Mouse (Mus musculus): Measurements from ENCODE around the gene Babam2. TPM values are rescaled to one million over a fixed set of nuclear protein-coding genes. Genes with fewer than 3 reads are reported as not detected.

The Babam2 gene
- polyA plus RNA-seq, 1 experiment = 92.8 TPM

GRCm38 (mm10) chr5:31715486-31716150 lies 18.1 kb downstream of the Babam2 start:
- TF ChIP-seq EP300 (IDR thresholded peaks at IDR 0.05; ENCODE audit: insufficient read depth, low read depth, low read length) (no peak), CTCF (IDR thresholded peaks at IDR 0.05; ENCODE audit: low read depth, low read length) (no peak), POLR2A (IDR thresholded peaks at IDR 0.05; ENCODE audit: insufficient read depth, low read length) (no peak)
- no peak overlapping the region for H3K4me3 ChIP-seq (ENCODE audit: low read depth, low read length)
- no peaks in the 10 kb centered on the region for H3K27me3 ChIP-seq (ENCODE audit: control insufficient read depth, insufficient read depth, low read length, poor library complexity, severe bottlenecking)
- H3K9ac ChIP-seq (ENCODE audit: low read depth, poor library complexity, severe bottlenecking) = no peak overlapping the region
- no peaks in the 10 kb centered on the region for H3K9me3 ChIP-seq (replicated peaks; ENCODE audit: control insufficient read depth, insufficient read depth, low read length, poor library complexity, severe bottlenecking)
- no peaks in the 10 kb centered on the region for H3K4me1 ChIP-seq (ENCODE audit: control insufficient read depth, insufficient read depth, low read length)
- no peaks in the 10 kb centered on the region for H3K36me3 ChIP-seq (ENCODE audit: control insufficient read depth, insufficient read depth, low read length, poor library complexity, severe bottlenecking)
- no peak overlapping the region for H3K27ac ChIP-seq (ENCODE audit: insufficient read depth, low read length)

DNA sequence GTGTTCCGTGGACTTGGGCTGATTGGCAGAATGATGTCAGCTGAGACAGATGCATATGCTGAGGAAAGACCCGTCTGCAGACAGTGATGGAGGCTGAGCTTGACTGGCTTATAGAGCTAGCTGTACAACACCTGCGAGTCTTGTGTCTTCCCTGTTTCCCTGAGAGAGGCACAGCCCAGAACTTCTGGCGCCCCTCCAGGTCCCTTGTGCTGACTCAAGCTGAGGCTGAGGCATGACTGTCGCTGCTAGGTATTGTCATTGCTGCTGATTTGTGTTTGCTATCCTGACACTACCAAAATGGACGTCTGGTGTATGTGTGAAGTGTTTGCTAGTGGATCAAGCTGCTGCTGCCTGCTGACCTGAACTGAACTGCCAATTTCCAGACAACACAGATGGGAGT lies 27.0 kb downstream of the Babam2 start:
- Histone ChIP-seq H3K27me3 (ENCODE audit: control insufficient read depth, insufficient read depth, low read length, poor library complexity, severe bottlenecking) (no peaks in the 10 kb centered on the region), H3K9me3 (replicated peaks; ENCODE audit: control insufficient read depth, insufficient read depth, low read length, poor library complexity, severe bottlenecking) (no peaks in the 10 kb centered on the region), H3K4me1 (ENCODE audit: control insufficient read depth, insufficient read depth, low read length) (no peaks in the 10 kb centered on the region), H3K27ac (ENCODE audit: insufficient read depth, low read length) (no peak overlapping the region), H3K4me3 (ENCODE audit: low read depth, low read length) (no peak overlapping the region), H3K36me3 (ENCODE audit: control insufficient read depth, insufficient read depth, low read length, poor library complexity, severe bottlenecking) (no peaks in the 10 kb centered on the region), H3K9ac (ENCODE audit: low read depth, poor library complexity, severe bottlenecking) (no peak overlapping the region)
- no peak for TF ChIP-seq EP300 (IDR thresholded peaks at IDR 0.05; ENCODE audit: insufficient read depth, low read depth, low read length)
- TF ChIP-seq CTCF (IDR thresholded peaks at IDR 0.05; ENCODE audit: low read depth, low read length) = no peak
- no peak for TF ChIP-seq POLR2A (IDR thresholded peaks at IDR 0.05; ENCODE audit: insufficient read depth, low read length)

GRCm38 (mm10) chr5:31725885-31726284 lies 28.4 kb downstream of the Babam2 start:
- Histone ChIP-seq H3K36me3 (ENCODE audit: control insufficient read depth, insufficient read depth, low read length, poor library complexity, severe bottlenecking) (no peaks in the 10 kb centered on the region), H3K4me3 (ENCODE audit: low read depth, low read length) (no peak overlapping the region), H3K27ac (ENCODE audit: insufficient read depth, low read length) (no peak overlapping the region), H3K9me3 (replicated peaks; ENCODE audit: control insufficient read depth, insufficient read depth, low read length, poor library complexity, severe bottlenecking) (no peaks in the 10 kb centered on the region), H3K27me3 (ENCODE audit: control insufficient read depth, insufficient read depth, low read length, poor library complexity, severe bottlenecking) (no peaks in the 10 kb centered on the region), H3K9ac (ENCODE audit: low read depth, poor library complexity, severe bottlenecking) (no peak overlapping the region), H3K4me1 (ENCODE audit: control insufficient read depth, insufficient read depth, low read length) (no peaks in the 10 kb centered on the region)
- TF ChIP-seq EP300 (IDR thresholded peaks at IDR 0.05; ENCODE audit: insufficient read depth, low read depth, low read length) (no peak), CTCF (IDR thresholded peaks at IDR 0.05; ENCODE audit: low read depth, low read length) (no peak), POLR2A (IDR thresholded peaks at IDR 0.05; ENCODE audit: insufficient read depth, low read length) (no peak)

DNA sequence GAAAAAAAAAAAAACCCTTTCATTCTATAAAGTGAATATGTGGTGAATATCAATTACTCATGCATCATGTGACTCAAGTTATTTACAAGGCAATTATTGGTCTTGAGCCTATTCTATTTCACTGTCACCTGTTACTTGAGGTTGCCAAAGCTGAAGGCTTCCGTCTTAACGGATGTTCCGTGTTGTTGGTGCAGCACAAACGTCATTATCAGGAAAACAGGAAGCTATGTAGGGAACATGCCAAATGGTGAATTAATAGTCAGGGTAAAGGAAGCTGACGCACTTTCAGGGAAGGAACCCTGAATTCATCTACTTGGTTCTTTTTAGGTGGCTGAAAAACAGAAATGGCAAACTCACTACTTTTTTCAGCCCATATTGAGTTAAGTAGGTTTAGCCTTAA lies 30.0 kb downstream of the Babam2 start:
- no peak overlapping the region for H3K9ac ChIP-seq (ENCODE audit: low read depth, poor library complexity, severe bottlenecking)
- H3K27me3 ChIP-seq (ENCODE audit: control insufficient read depth, insufficient read depth, low read length, poor library complexity, severe bottlenecking) = no peaks in the 10 kb centered on the region
- TF ChIP-seq EP300 (IDR thresholded peaks at IDR 0.05; ENCODE audit: insufficient read depth, low read depth, low read length) (no peak), POLR2A (IDR thresholded peaks at IDR 0.05; ENCODE audit: insufficient read depth, low read length) (no peak), CTCF (IDR thresholded peaks at IDR 0.05; ENCODE audit: low read depth, low read length) (no peak)
- H3K4me1 ChIP-seq (ENCODE audit: control insufficient read depth, insufficient read depth, low read length) = no peaks in the 10 kb centered on the region
- H3K9me3 ChIP-seq (replicated peaks; ENCODE audit: control insufficient read depth, insufficient read depth, low read length, poor library complexity, severe bottlenecking) = no peaks in the 10 kb centered on the region
- H3K4me3 ChIP-seq (ENCODE audit: low read depth, low read length) = no peak overlapping the region
- H3K27ac ChIP-seq (ENCODE audit: insufficient read depth, low read length) = no peak overlapping the region
- H3K36me3 ChIP-seq (ENCODE audit: control insufficient read depth, insufficient read depth, low read length, poor library complexity, severe bottlenecking) = no peaks in the 10 kb centered on the region

GRCm38 (mm10) chr5:31732644-31733338 lies 35.3 kb downstream of the Babam2 start:
- no peak overlapping the region for H3K27ac ChIP-seq (ENCODE audit: insufficient read depth, low read length)

GRCm38 (mm10) chr5:31741931-31742330 lies 44.4 kb downstream of the Babam2 start:
- Histone ChIP-seq H3K9ac (ENCODE audit: low read depth, poor library complexity, severe bottlenecking) (no peak overlapping the region), H3K4me3 (ENCODE audit: low read depth, low read length) (no peak overlapping the region), H3K4me1 (ENCODE audit: control insufficient read depth, insufficient read depth, low read length) (no peaks in the 10 kb centered on the region), H3K27ac (ENCODE audit: insufficient read depth, low read length) (no peak overlapping the region), H3K9me3 (replicated peaks; ENCODE audit: control insufficient read depth, insufficient read depth, low read length, poor library complexity, severe bottlenecking) (no peaks in the 10 kb centered on the region), H3K36me3 (ENCODE audit: control insufficient read depth, insufficient read depth, low read length, poor library complexity, severe bottlenecking) (no peaks in the 10 kb centered on the region), H3K27me3 (ENCODE audit: control insufficient read depth, insufficient read depth, low read length, poor library complexity, severe bottlenecking) (no peaks in the 10 kb centered on the region)
- no peak for TF ChIP-seq POLR2A (IDR thresholded peaks at IDR 0.05; ENCODE audit: insufficient read depth, low read length)
- no peak for TF ChIP-seq EP300 (IDR thresholded peaks at IDR 0.05; ENCODE audit: insufficient read depth, low read depth, low read length)
- no peak for TF ChIP-seq CTCF (IDR thresholded peaks at IDR 0.05; ENCODE audit: low read depth, low read length)

More at GRCm38 (mm10) chr5:31732644-31733338, 35.3 kb downstream of the Babam2 start:
- H3K36me3 ChIP-seq (ENCODE audit: control insufficient read depth, insufficient read depth, low read length, poor library complexity, severe bottlenecking) = no peaks in the 10 kb centered on the region
- peaks cover 4% of the 10 kb centered on the region for H3K9me3 ChIP-seq (replicated peaks; ENCODE audit: control insufficient read depth, insufficient read depth, low read length, poor library complexity, severe bottlenecking)
- H3K9ac ChIP-seq (ENCODE audit: low read depth, poor library complexity, severe bottlenecking) = no peak overlapping the region
- no peaks in the 10 kb centered on the region for H3K27me3 ChIP-seq (ENCODE audit: control insufficient read depth, insufficient read depth, low read length, poor library complexity, severe bottlenecking)
- no peak overlapping the region for H3K4me3 ChIP-seq (ENCODE audit: low read depth, low read length)
- no peaks in the 10 kb centered on the region for H3K4me1 ChIP-seq (ENCODE audit: control insufficient read depth, insufficient read depth, low read length)
- no peak for TF ChIP-seq POLR2A (IDR thresholded peaks at IDR 0.05; ENCODE audit: insufficient read depth, low read length)
- no peak for TF ChIP-seq CTCF (IDR thresholded peaks at IDR 0.05; ENCODE audit: low read depth, low read length)
- no peak for TF ChIP-seq EP300 (IDR thresholded peaks at IDR 0.05; ENCODE audit: insufficient read depth, low read depth, low read length)
